Mouse (Mus musculus) intestine, embryonic 15.5 days (tissue): ENCODE results near the gene Nup214. TPM values are rescaled to one million over a fixed set of nuclear protein-coding genes. Genes with fewer than 3 reads are reported as not detected.

Experiments used
- ATAC-seq: fragments of 200-750 bp; cut with Nextera tagmentation; 2 replicates; pipeline ENCODE4 v1.8.0; 2017; ENCODE audit warnings: moderate TSS enrichment, moderate library complexity
- H3K27ac ChIP-seq: fragments of 300-500 bp; sonication (generic); 2 replicates; pipeline ENCODE4 v1.5.1; 2015; ENCODE audit warnings: mild to moderate bottlenecking, inconsistent platforms
- H3K27me3 ChIP-seq: fragments of 300-500 bp; sonication (generic); replicated peaks from 2 replicates; pipeline ENCODE4 v1.6.1; 2015; ENCODE audit warnings: inconsistent platforms
- H3K36me3 ChIP-seq: fragments of 300-500 bp; sonication (generic); 2 replicates; pipeline ENCODE4 v1.6.1; 2015; ENCODE audit warnings: inconsistent platforms
- H3K4me1 ChIP-seq: fragments of 300-500 bp; sonication (generic); replicated peaks from 2 replicates; pipeline ENCODE4 v1.6.1; 2015; ENCODE audit warnings: inconsistent platforms
- H3K4me2 ChIP-seq: fragments of 300-500 bp; sonication (generic); replicated peaks from 2 replicates; pipeline ENCODE4 v1.6.1; 2015; ENCODE audit warnings: mild to moderate bottlenecking, inconsistent platforms
- H3K4me3 ChIP-seq: fragments of 300-500 bp; sonication (generic); replicated peaks from 2 replicates; pipeline ENCODE4 v1.5.1; 2015; ENCODE audit warnings: inconsistent platforms
- H3K9ac ChIP-seq: fragments of 300-500 bp; sonication (generic); 2 replicates; pipeline ENCODE4 v1.6.1; 2015; ENCODE audit warnings: inconsistent platforms
- H3K9me3 ChIP-seq: fragments of 300-500 bp; sonication (generic); 2 replicates; pipeline ENCODE4 v1.6.1; 2016; ENCODE audit warnings: inconsistent platforms
- WGBS: fragments of 180-500 bp; shearing (Covaris S2); methylation state at CpG from one replicate; pipeline ENCODE4 v1.1.7; 2015; 5-methylcytosine and 5-hydroxymethylcytosine counted together
- polyA plus RNA-seq: library from polyadenylated mRNA; unstranded; fragments of >200 nt; fragmentation: Nextera tagmentation; extraction: Ambion mirVana; gene quantifications from 2 replicates; pipeline ENCODE4 v1.2.1, GENCODE M21; 2015

Nup214 gene
- polyA plus RNA-seq, 1 experiment from 2014 or later = 85.4 TPM

GRCm38 (mm10) chr2:31966801-31967200 lies 7.4 kb upstream of the Nup214 start:
- no peak for ATAC-seq
- Histone ChIP-seq H3K27me3 (no peaks in the 10 kb centered on the region), H3K4me1 (peaks cover 4% of the 10 kb centered on the region; the same call in 1 of the 2 replicates), H3K36me3 (no peaks in the 10 kb centered on the region), H3K9ac (no peak overlapping the region), H3K4me2 (no peak overlapping the region), H3K4me3 (no peak overlapping the region), H3K27ac (no peak overlapping the region), H3K9me3 (no peaks in the 10 kb centered on the region)
- WGBS = 60% methylated on average over 8 of the region's 8 CpGs

DNA sequence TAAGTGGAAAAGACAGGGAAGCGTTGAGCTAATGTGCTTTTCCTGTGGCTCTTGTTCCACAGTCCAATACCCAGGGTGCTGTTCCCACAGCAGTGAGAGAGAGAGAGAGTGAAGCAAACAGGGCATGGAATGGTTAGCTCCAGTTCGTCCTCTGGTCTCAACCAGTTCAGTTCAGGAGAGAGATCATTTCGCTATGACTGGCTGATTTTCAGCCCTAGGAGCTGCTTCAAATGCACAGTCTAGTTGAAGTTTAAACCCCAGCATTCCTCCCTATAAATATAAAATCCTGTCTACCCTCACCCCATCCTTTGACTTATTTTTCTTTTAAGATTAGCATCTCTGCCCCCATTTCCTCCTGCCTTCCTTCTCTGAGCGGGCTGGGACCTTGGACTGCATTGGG lies 1.6 kb upstream of the Nup214 start:
- H3K9me3 ChIP-seq = no peaks in the 10 kb centered on the region
- H3K27ac ChIP-seq = no peak overlapping the region
- H3K4me1 ChIP-seq = peaks cover 10% of the 10 kb centered on the region
- no peak overlapping the region for H3K4me3 ChIP-seq
- no peak overlapping the region for H3K4me2 ChIP-seq
- H3K36me3 ChIP-seq = peaks cover 5% of the 10 kb centered on the region; the same call in 1 of the 2 replicates
- ATAC-seq = no peak
- WGBS = 84% methylated on average over 4 of the region's 4 CpGs
- H3K9ac ChIP-seq = no peak overlapping the region
- no peaks in the 10 kb centered on the region for H3K27me3 ChIP-seq

- H3K9ac ChIP-seq = peak overlapping the region; percentile 71
- WGBS = 8% methylated on average over 13 of the region's 13 CpGs
- no peak overlapping the region for H3K27ac ChIP-seq
- H3K4me1 ChIP-seq = peaks cover 10% of the 10 kb centered on the region
- no peak; the same call in 1 of the 2 replicates for ATAC-seq
- H3K4me3 ChIP-seq = peak overlapping the region; percentile 63
- peak overlapping the region; percentile 76 for H3K4me2 ChIP-seq
- H3K27me3 ChIP-seq = no peaks in the 10 kb centered on the region
- H3K36me3 ChIP-seq = peaks cover 13% of the 10 kb centered on the region; the same call in 1 of the 2 replicates
- H3K9me3 ChIP-seq = no peaks in the 10 kb centered on the region
Observed at GRCm38 (mm10) chr2:31974809-31975371, 654 bp downstream of the Nup214 start.

GRCm38 (mm10) chr2:31987774-31988173 lies 13.5 kb downstream of the Nup214 start:
- Histone ChIP-seq H3K4me3 (no peak overlapping the region), H3K4me2 (no peak overlapping the region), H3K9ac (no peak overlapping the region), H3K27ac (no peak overlapping the region), H3K9me3 (no peaks in the 10 kb centered on the region), H3K4me1 (no peaks in the 10 kb centered on the region), H3K27me3 (no peaks in the 10 kb centered on the region), H3K36me3 (peaks cover 61% of the 10 kb centered on the region)
- 87% methylated on average over 1 of the region's 1 CpGs for WGBS
- ATAC-seq = no peak

- no peak overlapping the region for H3K9ac ChIP-seq
- H3K4me2 ChIP-seq = no peak overlapping the region
- H3K27ac ChIP-seq = no peak overlapping the region
- H3K4me3 ChIP-seq = no peak overlapping the region
- H3K27me3 ChIP-seq = no peaks in the 10 kb centered on the region
- 91% methylated on average over 4 of the region's 4 CpGs for WGBS
- H3K36me3 ChIP-seq = peaks cover 58% of the 10 kb centered on the region
- H3K4me1 ChIP-seq = no peaks in the 10 kb centered on the region
- no peaks in the 10 kb centered on the region for H3K9me3 ChIP-seq
- no peak for ATAC-seq
Observed at GRCm38 (mm10) chr2:31990961-31991360, 16.7 kb downstream of the Nup214 start.

GRCm38 (mm10) chr2:31994896-31995295 lies 20.7 kb downstream of the Nup214 start:
- no peak for ATAC-seq
- H3K9ac ChIP-seq = no peak overlapping the region
- WGBS = 87% methylated on average over 9 of the region's 9 CpGs
- H3K4me2 ChIP-seq = no peak overlapping the region
- no peaks in the 10 kb centered on the region for H3K4me1 ChIP-seq
- H3K9me3 ChIP-seq = no peaks in the 10 kb centered on the region
- H3K27me3 ChIP-seq = no peaks in the 10 kb centered on the region
- H3K4me3 ChIP-seq = no peak overlapping the region
- H3K27ac ChIP-seq = no peak overlapping the region
- peaks cover 57% of the 10 kb centered on the region for H3K36me3 ChIP-seq

DNA sequence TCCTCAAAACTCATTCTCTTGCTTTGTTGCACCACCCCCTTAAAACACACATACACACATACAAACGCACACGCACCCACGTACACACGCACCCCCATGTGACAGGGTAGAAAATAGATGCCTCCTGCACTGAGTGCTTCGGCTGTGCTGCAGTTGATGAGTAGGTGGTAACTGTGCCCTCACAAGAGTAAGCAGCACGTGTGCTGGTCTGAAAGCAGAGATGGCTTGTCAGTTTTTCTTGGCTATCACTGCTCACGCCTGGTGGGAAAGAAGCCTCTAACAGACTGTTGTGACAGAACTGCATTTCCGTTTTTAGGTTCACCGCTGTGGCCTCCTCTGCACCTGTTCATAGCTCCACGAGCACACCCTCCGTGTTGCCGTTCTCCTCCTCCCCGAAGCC lies 21.8 kb downstream of the Nup214 start:
- 93% methylated on average over 13 of the region's 13 CpGs for WGBS

GRCm38 (mm10) chr2:31997539-31997938 lies 23.3 kb downstream of the Nup214 start:
- Histone ChIP-seq H3K4me1 (no peaks in the 10 kb centered on the region), H3K4me2 (no peak overlapping the region), H3K4me3 (no peak overlapping the region), H3K27ac (no peak overlapping the region), H3K9me3 (no peaks in the 10 kb centered on the region), H3K9ac (no peak overlapping the region), H3K27me3 (no peaks in the 10 kb centered on the region), H3K36me3 (peaks cover 42% of the 10 kb centered on the region)
- WGBS = 90% methylated on average over 5 of the region's 5 CpGs
- ATAC-seq = no peak

More for the DNA sequence above, 21.8 kb downstream of the Nup214 start:
- no peak for ATAC-seq
- Histone ChIP-seq H3K4me2 (no peak overlapping the region), H3K4me1 (no peaks in the 10 kb centered on the region), H3K36me3 (peaks cover 49% of the 10 kb centered on the region), H3K9me3 (no peaks in the 10 kb centered on the region), H3K27ac (no peak overlapping the region), H3K4me3 (no peak overlapping the region), H3K9ac (no peak overlapping the region), H3K27me3 (no peaks in the 10 kb centered on the region)

GRCm38 (mm10) chr2:31998443-31998842 lies 24.2 kb downstream of the Nup214 start:
- Histone ChIP-seq H3K36me3 (peaks cover 40% of the 10 kb centered on the region), H3K4me1 (no peaks in the 10 kb centered on the region), H3K4me3 (no peak overlapping the region), H3K9me3 (no peaks in the 10 kb centered on the region), H3K4me2 (no peak overlapping the region), H3K27ac (no peak overlapping the region), H3K27me3 (no peaks in the 10 kb centered on the region), H3K9ac (no peak overlapping the region)
- no peak for ATAC-seq
- 59% methylated on average over 2 of the region's 2 CpGs for WGBS

- Histone ChIP-seq H3K27ac (no peak overlapping the region), H3K9me3 (no peaks in the 10 kb centered on the region), H3K4me2 (no peak overlapping the region), H3K27me3 (no peaks in the 10 kb centered on the region), H3K36me3 (peaks cover 36% of the 10 kb centered on the region), H3K4me3 (no peak overlapping the region), H3K4me1 (no peaks in the 10 kb centered on the region), H3K9ac (no peak overlapping the region)
- WGBS = 82% methylated on average over 2 of the region's 2 CpGs
- no peak for ATAC-seq
Observed at GRCm38 (mm10) chr2:32008311-32008710, 34.1 kb downstream of the Nup214 start.

DNA sequence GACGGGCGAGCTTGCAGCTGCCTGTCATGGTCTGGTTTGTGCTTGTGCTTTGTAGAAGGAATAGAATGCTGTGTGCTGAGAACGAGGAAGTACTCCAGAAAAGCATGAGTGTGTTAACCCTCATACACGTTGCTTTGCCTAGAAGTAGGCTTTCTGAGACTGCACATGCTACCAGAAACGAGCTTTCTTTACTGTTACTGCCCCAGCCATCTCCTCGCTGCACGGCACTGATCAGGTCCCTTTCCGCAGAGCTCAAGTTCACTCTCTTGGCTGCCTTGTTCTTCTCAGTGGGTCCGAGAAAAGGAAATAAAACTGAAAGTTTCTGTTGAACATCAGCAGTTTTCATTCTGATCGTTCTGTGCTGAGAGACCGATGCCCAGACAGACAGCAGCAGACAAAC lies 34.5 kb downstream of the Nup214 start:
- Histone ChIP-seq H3K4me2 (no peak overlapping the region), H3K36me3 (peaks cover 36% of the 10 kb centered on the region), H3K27ac (no peak overlapping the region), H3K4me1 (no peaks in the 10 kb centered on the region), H3K9me3 (no peaks in the 10 kb centered on the region), H3K27me3 (no peaks in the 10 kb centered on the region), H3K9ac (no peak overlapping the region), H3K4me3 (no peak overlapping the region)
- 89% methylated on average over 11 of the region's 11 CpGs for WGBS
- no peak for ATAC-seq

- 66% methylated on average over 4 of the region's 4 CpGs for WGBS
- no peaks in the 10 kb centered on the region for H3K4me1 ChIP-seq
- H3K36me3 ChIP-seq = peaks cover 47% of the 10 kb centered on the region
Observed at GRCm38 (mm10) chr2:32019704-32020103, 45.5 kb downstream of the Nup214 start.

GRCm38 (mm10) chr2:32020229-32020628 lies 46.0 kb downstream of the Nup214 start:
- Histone ChIP-seq H3K27ac (no peak overlapping the region), H3K4me3 (no peak overlapping the region), H3K9ac (no peak overlapping the region), H3K4me1 (no peaks in the 10 kb centered on the region), H3K4me2 (no peak overlapping the region), H3K27me3 (no peaks in the 10 kb centered on the region), H3K9me3 (no peaks in the 10 kb centered on the region), H3K36me3 (peaks cover 47% of the 10 kb centered on the region)
- no peak for ATAC-seq
- 96% methylated on average over 5 of the region's 5 CpGs for WGBS

More at GRCm38 (mm10) chr2:32019704-32020103, 45.5 kb downstream of the Nup214 start:
- Histone ChIP-seq H3K4me2 (no peak overlapping the region), H3K9me3 (no peaks in the 10 kb centered on the region), H3K27me3 (no peaks in the 10 kb centered on the region), H3K4me3 (no peak overlapping the region), H3K27ac (no peak overlapping the region), H3K9ac (no peak overlapping the region)
- no peak for ATAC-seq
